Mouse (Mus musculus) CH12.LX (cell line): Measurements from ENCODE around the gene Inpp5f. TPM values are rescaled to one million over a fixed set of nuclear protein-coding genes. Genes with fewer than 3 reads are reported as not detected.

Experiments used
- DNase-seq: peaks from one replicate; pipeline ENCODE4 v3.0.0-alpha.2; 2013; ENCODE audit errors: extremely low read depth
- H3K27ac ChIP-seq: 2 replicates; pipeline ENCODE4 v1.5.1; 2012; ENCODE audit warnings: low read depth, mild to moderate bottlenecking, control low read depth, moderate library complexity; ENCODE audit not compliant: insufficient read depth
- H3K27me3 ChIP-seq: replicated peaks from 2 replicates; pipeline ENCODE3; 2012; ENCODE audit warnings: inconsistent platforms
- H3K36me3 ChIP-seq, 2 experiments: replicated peaks in 1 of 2; 2 replicates each; pipeline versions ENCODE3 to v1.6.1; 2012; ENCODE audit warnings: inconsistent platforms in 1 of 2, low read length in 1 of 2, mild to moderate bottlenecking in 1 of 2, mixed read lengths in 1 of 2, moderate library complexity in 1 of 2; ENCODE audit not compliant: control insufficient read depth in 1 of 2, insufficient read depth in 1 of 2
- H3K4me1 ChIP-seq, 2 experiments: 2 replicates each; pipeline ENCODE4 v1.6.1; 2012; ENCODE audit warnings: inconsistent platforms in 1 of 2, moderate library complexity in 1 of 2; ENCODE audit not compliant: insufficient read depth in 2 of 2, control insufficient read depth in 1 of 2
- H3K4me2 ChIP-seq: 2 replicates; pipeline ENCODE4 v1.6.1; 2012; ENCODE audit warnings: low read depth, mild to moderate bottlenecking, control low read depth; ENCODE audit not compliant: poor library complexity, insufficient read depth, severe bottlenecking
- H3K4me3 ChIP-seq, 3 experiments: fragments of 150-350 bp in 1 of 3; sonication (generic) in 1 of 3; replicated peaks in 1 of 3; 2 replicates each; pipeline versions ENCODE3 to v1.5.1; 2011 to 2012; ENCODE audit warnings: low read depth in 2 of 3, low read length in 2 of 3, mild to moderate bottlenecking in 2 of 3, moderate library complexity in 2 of 3, control low read depth in 1 of 3, improper control_type of control experiment in 1 of 3, inconsistent platforms in 1 of 3, mixed read lengths in 1 of 3; ENCODE audit not compliant: poor library complexity in 1 of 3
- H3K79me2 ChIP-seq: replicated peaks from 2 replicates; pipeline ENCODE4 v1.6.1; 2012; ENCODE audit warnings: mild to moderate bottlenecking, moderate library complexity; ENCODE audit not compliant: control insufficient read depth, poor library complexity, insufficient read depth, severe bottlenecking; ENCODE audit errors: extremely low read depth
- H3K9ac ChIP-seq: 2 replicates; pipeline ENCODE4 v1.6.1; 2012; ENCODE audit warnings: low read depth, mild to moderate bottlenecking, control low read depth, moderate library complexity; ENCODE audit not compliant: insufficient read depth
- H3K9me3 ChIP-seq: replicated peaks from 2 replicates; pipeline ENCODE3; 2012; ENCODE audit warnings: low read length, inconsistent platforms, mixed read lengths
- BHLHE40 ChIP-seq: IDR thresholded peaks from 2 replicates; pipeline ENCODE4 v1.6.1; 2011; ENCODE audit warnings: mild to moderate bottlenecking, low read depth, low read length, improper control_type of control experiment
- CHD1 ChIP-seq: IDR thresholded peaks from 2 replicates; pipeline ENCODE4 v1.6.1; 2012; ENCODE audit warnings: low read depth, low read length, improper control_type of control experiment, inconsistent platforms
- CHD2 ChIP-seq: IDR thresholded peaks from 2 replicates; pipeline ENCODE4 v1.6.1; 2011; ENCODE audit warnings: low read length, improper control_type of control experiment
- E2F4 ChIP-seq: IDR thresholded peaks from 2 replicates; pipeline ENCODE4 v1.6.1; 2011; ENCODE audit warnings: low read depth, low read length, improper control_type of control experiment; ENCODE audit not compliant: insufficient replicate concordance
- EP300 ChIP-seq: IDR thresholded peaks from 2 replicates; pipeline ENCODE4 v1.6.1; 2011; ENCODE audit warnings: low read length, improper control_type of control experiment
- GABPA ChIP-seq: IDR thresholded peaks from 2 replicates; pipeline ENCODE4 v1.6.1; 2012; ENCODE audit warnings: low read depth, low read length, improper control_type of control experiment, inconsistent platforms; ENCODE audit not compliant: insufficient replicate concordance
- HCFC1 ChIP-seq: IDR thresholded peaks from 2 replicates; pipeline ENCODE4 v1.6.1; 2012; ENCODE audit warnings: low read depth, mild to moderate bottlenecking, inconsistent platforms, low read length, improper control_type of control experiment
- JUN ChIP-seq: IDR thresholded peaks from 2 replicates; pipeline ENCODE4 v1.6.1; 2011; ENCODE audit warnings: low read depth, mild to moderate bottlenecking, low read length, improper control_type of control experiment, moderate library complexity; ENCODE audit not compliant: insufficient read depth
- JUND ChIP-seq: conservative IDR thresholded peaks from 2 replicates; pipeline ENCODE4 v1.6.1; 2011; ENCODE audit warnings: low read depth, low read length, improper control_type of control experiment
- KAT2A ChIP-seq: IDR thresholded peaks from 2 replicates; pipeline ENCODE4 v1.6.1; 2012; ENCODE audit warnings: low read length, improper control_type of control experiment, inconsistent platforms; ENCODE audit not compliant: insufficient replicate concordance
- MAX ChIP-seq: IDR thresholded peaks from 2 replicates; pipeline ENCODE4 v1.6.1; 2011; ENCODE audit warnings: low read length, improper control_type of control experiment
- MAZ ChIP-seq: IDR thresholded peaks from 2 replicates; pipeline ENCODE4 v1.6.1; 2012; ENCODE audit warnings: low read depth, mild to moderate bottlenecking, inconsistent platforms, low read length, improper control_type of control experiment, moderate library complexity
- MEF2A ChIP-seq: IDR thresholded peaks from 2 replicates; pipeline ENCODE4 v1.6.1; 2014; ENCODE audit warnings: low read depth, mild to moderate bottlenecking, inconsistent platforms, low read length, improper control_type of control experiment, borderline replicate concordance
- MXI1 ChIP-seq: IDR thresholded peaks from 2 replicates; pipeline ENCODE4 v1.6.1; 2011; ENCODE audit warnings: mild to moderate bottlenecking, low read depth, low read length, improper control_type of control experiment
- MYC ChIP-seq: IDR thresholded peaks from 2 replicates; pipeline ENCODE4 v1.6.1; 2011; ENCODE audit warnings: low read depth, mild to moderate bottlenecking, improper control_type of control experiment, low read length
- NELFE ChIP-seq: IDR thresholded peaks from 2 replicates; pipeline ENCODE4 v1.6.1; 2011; ENCODE audit warnings: low read depth, low read length, improper control_type of control experiment
- NRF1 ChIP-seq: IDR thresholded peaks from 2 replicates; pipeline ENCODE4 v1.6.1; 2014; ENCODE audit warnings: low read depth, mild to moderate bottlenecking, inconsistent platforms, low read length, improper control_type of control experiment, moderate library complexity
- PAX5 ChIP-seq: IDR thresholded peaks from 2 replicates; pipeline ENCODE4 v1.6.1; 2012; ENCODE audit warnings: low read length, inconsistent platforms, mixed read lengths
- POLR2A ChIP-seq: IDR thresholded peaks from 2 replicates; pipeline ENCODE4 v1.6.1; 2011; ENCODE audit warnings: low read depth, mild to moderate bottlenecking, improper control_type of control experiment, low read length
- RAD21 ChIP-seq: IDR thresholded peaks from 2 replicates; pipeline ENCODE4 v1.6.1; 2011; ENCODE audit warnings: low read depth, mild to moderate bottlenecking, low read length, improper control_type of control experiment, moderate library complexity
- SIN3A ChIP-seq: IDR thresholded peaks from 2 replicates; pipeline ENCODE4 v1.6.1; 2012; ENCODE audit warnings: low read length, improper control_type of control experiment, inconsistent platforms
- SMC3 ChIP-seq: IDR thresholded peaks from 2 replicates; pipeline ENCODE4 v1.6.1; 2011; ENCODE audit warnings: low read depth, low read length, improper control_type of control experiment
- TBP ChIP-seq: conservative IDR thresholded peaks from 2 replicates; pipeline ENCODE4 v1.6.1; 2011; ENCODE audit warnings: low read depth, low read length, improper control_type of control experiment
- UBTF ChIP-seq: IDR thresholded peaks from 2 replicates; pipeline ENCODE4 v1.6.1; 2012; ENCODE audit warnings: low read depth, mild to moderate bottlenecking, inconsistent platforms, low read length, improper control_type of control experiment, moderate library complexity
- USF2 ChIP-seq: conservative IDR thresholded peaks from 2 replicates; pipeline ENCODE4 v1.6.1; 2011; ENCODE audit warnings: low read depth, low read length, improper control_type of control experiment
- ZC3H11A ChIP-seq: IDR thresholded peaks from 2 replicates; pipeline ENCODE4 v1.6.1; 2012; ENCODE audit warnings: low read depth, mild to moderate bottlenecking, inconsistent platforms, low read length, improper control_type of control experiment
- ZKSCAN1 ChIP-seq: IDR thresholded peaks from 2 replicates; pipeline ENCODE4 v1.6.1; 2012; ENCODE audit warnings: low read depth, inconsistent platforms, low read length, improper control_type of control experiment, borderline replicate concordance
- ZMIZ1 ChIP-seq: IDR thresholded peaks from 2 replicates; pipeline ENCODE4 v1.6.1; 2012; ENCODE audit warnings: low read depth, mild to moderate bottlenecking, inconsistent platforms, low read length, improper control_type of control experiment
- ZNF384 ChIP-seq: IDR thresholded peaks from 2 replicates; pipeline ENCODE4 v1.6.1; 2012; ENCODE audit warnings: low read depth, low read length, improper control_type of control experiment, inconsistent platforms
- dilution Hi-C: fragments of 300-500 bp; cut with MboI; formaldehyde crosslinking; loops from 2 replicates; pipeline ENCODE4 v1.14.3; 2020; ENCODE audit warnings: low sequenced_read_pairs; ENCODE audit not compliant: extremely low pct_unique_long_range_greater_than_20kb, extremely low pct_ligation_motif_present
- in situ Hi-C: fragments of 300-500 bp; cut with MboI; formaldehyde crosslinking; loops from 3 replicates; pipeline ENCODE4 v1.14.3; 2019; ENCODE audit warnings: low sequenced_read_pairs, low pct_ligation_motif_present, low pct_unique_long_range_greater_than_20kb, mixed read lengths
- polyA plus RNA-seq: library from polyadenylated mRNA; unstranded; fragments of >175 nt; gene quantifications from 2 replicates; pipeline ENCODE4 v1.2.1, GENCODE M21; 2012; ENCODE audit warnings: low read depth; ENCODE audit not compliant: insufficient read length
- total RNA-seq, 2 experiments: library from RNA; depleted of rRNA; stranded (reverse); fragments of 300-350 nt in 1 of 2; fragments of >200 nt in 1 of 2; gene quantifications; 2 replicates each; pipeline ENCODE4 v1.2.3; 2012 to 2014

Inpp5f gene
- total and polyA plus RNA-seq, 3 experiments = 4.0 to 6.2 (median 5.5) TPM

GRCm38 (mm10) chr7:128690070-128690469, 78.9 kb downstream of the Inpp5f start (continued):
- TF ChIP-seq ZKSCAN1 (no peak), TBP (0 out of 2 replicates have a peak, but pooled peaks have one; percentile 8), EP300 (peak; percentile 58; the same call in 1 of the 2 replicates), NRF1 (no peak), ZNF384 (no peak), CHD2 (peak; percentile 21; the same call in 1 of the 2 replicates), MAZ (0 out of 2 replicates have a peak, but pooled peaks have one; percentile 41), MEF2A (peak; percentile 47; the same call in 1 of the 2 replicates), NELFE (no peak), JUND (peak; percentile 78), JUN (peak; percentile 38; the same call in 1 of the 2 replicates), SMC3 (peak; percentile 93), UBTF (no peak), E2F4 (no peak), SIN3A (no peak), GABPA (no peak), ZC3H11A (peak; percentile 83), MYC (peak; percentile 76), BHLHE40 (peak; percentile 94), POLR2A (0 out of 2 replicates have a peak, but pooled peaks have one; percentile 22)

DNA sequence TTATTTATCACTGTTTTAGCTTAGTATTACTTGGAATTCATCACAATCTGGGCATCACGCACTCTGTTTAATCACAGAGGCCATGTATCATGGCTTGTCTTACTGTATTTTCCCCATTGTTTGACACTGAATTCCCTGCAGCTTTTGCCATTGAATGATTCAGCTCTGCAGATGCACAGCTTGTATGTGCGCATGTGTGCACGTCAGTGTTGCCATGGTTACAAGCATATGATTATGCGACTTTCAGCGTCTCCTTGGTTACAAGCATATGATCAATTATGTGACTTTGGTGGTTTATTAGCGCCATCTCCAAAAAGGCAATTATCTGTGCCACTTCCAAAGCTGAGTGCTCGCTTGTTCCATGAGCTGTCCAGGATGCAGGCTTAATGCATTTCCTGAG, 79.7 kb downstream of the Inpp5f start:
- in situ Hi-C loops = no loop called here
- peaks cover 11 to 41% of the 10 kb centered on the region in 2 experiments for H3K36me3 ChIP-seq
- no peak for DNase-seq

More for the DNA sequence above, 79.7 kb downstream of the Inpp5f start:
- Histone ChIP-seq H3K9ac (no peak overlapping the region), H3K79me2 (no peaks in the 10 kb centered on the region), H3K4me3 (no peak overlapping the region), H3K4me2 (no peak overlapping the region), H3K4me1 (peaks cover 0 to 7% of the 10 kb centered on the region in 2 experiments; a peak in 1 of 4 replicates), H3K27ac (no peak overlapping the region), H3K9me3 (no peaks in the 10 kb centered on the region), H3K27me3 (no peaks in the 10 kb centered on the region)
- dilution Hi-C loops = no loop called here
- TF ChIP-seq BHLHE40 (no peak), HCFC1 (no peak), SIN3A (no peak), GABPA (no peak), USF2 (no peak), JUND (no peak), ZC3H11A (no peak), UBTF (no peak), MYC (no peak), CHD1 (no peak), NELFE (no peak), POLR2A (no peak), MAX (no peak), ZMIZ1 (no peak), RAD21 (no peak), MEF2A (no peak), PAX5 (no peak), KAT2A (no peak), MXI1 (no peak)
